Mouse (Mus musculus) heart, postnatal 10 days (tissue): ENCODE measurements around the gene Def6. TPM values are rescaled to one million over a fixed set of nuclear protein-coding genes. Genes with fewer than 3 reads are reported as not detected.

ENCODE experiments used
- DNase-seq, 2 experiments: peaks; one replicate each; pipeline ENCODE4 v3.0.0; 2021
- intact Hi-C: fragments of 180-260 bp; cut with DNase I; formaldehyde crosslinking; loops from one replicate; pipeline ENCODE4 v1.15.1; 2025
- total RNA-seq, 2 experiments: library from RNA; stranded (reverse); gene quantifications; 2 replicates each; pipeline ENCODE4 v1.2.3; 2021

The Def6 gene
- 1 to 10 TPM; 3.4 to 4.0 TPM for total RNA-seq

GRCm38 (mm10) chr17:28207591-28208313 is at the start of gene Def6:
Gene Def6 (plus strand): TSS chr17:28207778.
- intact Hi-C loops = loop anchor here (2.0 to 5.0 kb wide), 2 partner anchors 17 to 165 kb away; no protein-coding TSS in a partner anchor

GRCm38 (mm10) chr17:28160361-28160760 is 47.2 kb upstream of the Def6 start:
- DNase-seq = no peak
- intact Hi-C loops = no loop called here

More at GRCm38 (mm10) chr17:28207591-28208313, at the start of gene Def6:
- DNase-seq = peak; percentile 84 to 88

DNA sequence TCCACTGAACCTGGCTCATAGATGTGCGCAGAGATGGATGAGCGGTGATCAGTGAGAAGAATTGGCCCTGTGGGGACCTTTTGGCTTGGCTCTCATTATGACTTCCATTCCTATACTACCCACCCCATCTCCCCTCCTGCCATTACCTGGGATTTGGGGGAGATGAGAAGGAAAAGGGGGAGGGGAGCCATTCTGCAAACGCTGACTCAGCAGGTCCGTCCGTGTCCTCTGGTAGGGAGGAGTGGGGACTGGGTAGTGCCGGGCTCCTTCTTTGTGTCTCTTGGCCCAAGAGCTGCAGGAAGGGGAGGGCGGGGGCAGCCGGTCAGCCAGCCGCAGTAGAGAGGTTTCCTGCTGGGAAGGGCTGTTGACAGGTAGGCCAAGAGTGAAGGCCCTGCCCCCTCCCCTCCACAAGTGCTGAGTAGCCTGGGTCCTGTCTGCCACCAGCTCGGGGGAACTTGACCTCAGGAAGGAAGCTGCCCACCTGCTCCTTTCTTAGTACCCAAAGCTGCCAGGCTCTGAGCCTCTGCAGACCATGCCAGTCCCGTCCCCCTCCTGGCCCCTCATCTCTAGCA is 46.2 kb upstream of the Def6 start:
- no peak for DNase-seq
- intact Hi-C loops = no loop called here

DNA sequence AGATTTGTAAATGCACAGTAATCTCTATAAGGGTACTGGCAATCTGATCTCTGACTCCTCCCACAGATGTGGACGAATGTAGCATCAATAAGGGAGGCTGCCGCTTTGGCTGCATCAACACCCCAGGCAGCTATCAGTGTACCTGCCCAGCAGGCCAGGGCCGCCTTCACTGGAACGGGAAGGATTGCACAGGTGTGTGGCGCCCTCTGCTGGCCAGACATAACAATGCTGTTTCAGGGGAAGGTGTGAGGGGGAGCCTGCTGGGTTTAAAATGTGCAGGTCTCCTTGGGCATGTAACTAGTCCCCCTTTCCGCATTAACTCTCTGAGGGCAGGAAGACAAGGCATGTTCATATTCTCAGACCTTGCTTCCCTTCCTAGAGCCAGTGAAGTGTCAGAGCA is 43.9 kb upstream of the Def6 start:
- intact Hi-C loops = loop anchor here (1.0 to 2.0 kb wide), 2 partner anchors 78 to 173 kb away; no protein-coding TSS in a partner anchor
- peak; percentile 77 to 88 for DNase-seq

- no peak for DNase-seq
- intact Hi-C loops = loop anchor here (5.0 kb wide), 1 partner anchor 263 kb away; the partner anchor contains the start of genes Anks1 and Taf11
Measured at GRCm38 (mm10) chr17:28170460-28171305, 36.9 kb upstream of the Def6 start.

DNA sequence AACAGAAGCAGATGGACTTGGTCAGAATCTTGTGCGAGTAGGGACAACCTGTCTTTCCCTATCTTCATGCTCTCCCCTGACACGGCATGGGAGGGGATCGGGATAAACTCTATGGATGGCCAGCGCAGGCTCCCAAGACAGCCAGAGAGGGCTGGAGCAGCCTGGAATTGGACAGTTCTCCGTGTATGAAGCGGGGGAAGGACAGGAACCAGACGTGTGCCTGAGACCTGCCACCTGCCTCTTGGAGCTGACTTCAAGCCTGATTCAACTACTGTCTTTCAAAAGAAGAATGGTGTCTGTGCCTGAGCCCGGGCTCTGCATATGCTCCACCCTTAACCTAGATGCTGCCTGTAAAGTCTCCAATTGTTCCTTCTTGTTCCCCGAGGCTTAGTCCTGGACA is 34.9 kb upstream of the Def6 start:
- intact Hi-C loops = loop anchor here (5.0 kb wide), 1 partner anchor 265 kb away; the partner anchor contains the start of genes Anks1 and Taf11
- no peak for DNase-seq

DNA sequence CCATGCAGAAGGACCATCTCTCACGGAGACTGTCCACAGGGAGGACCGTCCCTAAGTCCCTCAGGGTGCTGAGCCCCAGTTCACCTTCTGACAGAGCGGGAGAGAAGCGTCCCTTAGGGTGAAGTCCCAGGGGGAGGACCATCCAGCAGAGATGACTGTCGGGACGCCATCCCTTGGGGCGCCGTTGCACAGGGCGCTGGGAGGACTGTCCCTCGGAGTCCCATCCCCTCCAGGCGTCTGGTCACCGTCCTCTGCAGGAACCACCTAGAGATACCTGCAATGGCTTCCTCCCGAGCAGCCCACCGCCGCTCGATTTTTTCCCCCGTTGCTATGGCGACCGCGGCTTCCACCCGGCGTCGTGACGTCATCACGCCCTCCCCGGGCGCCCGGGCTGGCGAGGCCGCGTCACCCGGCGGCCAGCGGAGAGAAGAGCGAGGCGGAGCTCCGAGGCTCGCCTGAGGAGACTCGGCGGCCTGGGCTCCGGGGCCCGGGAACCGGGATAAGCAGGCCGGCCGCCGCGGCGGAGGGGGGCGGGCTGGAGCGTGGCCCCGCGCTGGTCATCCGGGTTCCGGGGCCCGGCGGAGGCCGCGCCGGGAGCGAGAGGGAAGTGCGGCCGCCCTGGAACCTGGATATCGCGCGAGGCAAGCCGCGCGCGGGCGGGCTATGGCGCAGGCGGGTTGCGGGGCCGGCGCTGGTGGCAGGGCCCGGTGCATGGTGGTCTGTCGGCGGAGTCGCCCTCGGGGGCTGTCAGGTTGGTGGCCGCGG is 30.6 kb upstream of the Def6 start, which contains the start of gene Zfp523:
Gene Zfp523, plus strand, starts transcription at position 355 of the 765 bp plus-strand sequence.
- intact Hi-C loops = no loop called here
- DNase-seq = peak; percentile 90 to 94

DNA sequence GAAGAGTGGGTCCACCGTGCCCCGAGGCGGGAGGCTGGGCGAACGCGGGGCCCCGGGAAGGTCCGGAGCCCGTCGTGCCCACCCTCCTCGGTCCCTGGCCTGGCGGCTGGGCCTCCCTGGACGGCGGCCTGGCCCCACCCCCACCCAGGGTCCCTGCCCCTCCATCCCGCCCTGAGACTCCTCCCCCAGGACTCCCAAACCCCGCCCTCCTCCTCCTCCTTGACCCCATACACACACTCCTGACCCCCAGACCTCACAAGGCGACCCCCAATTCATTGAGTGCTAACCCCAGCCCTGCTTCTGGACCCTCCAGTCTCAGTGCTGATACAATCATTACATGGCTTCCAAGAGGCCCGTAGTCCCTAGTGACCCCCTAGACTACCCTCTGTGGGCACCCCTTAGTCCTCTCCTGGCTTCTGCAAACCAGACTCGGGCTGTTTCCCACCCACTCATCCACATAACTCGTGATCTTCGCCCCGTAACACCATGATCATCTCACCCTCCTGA is 30.0 kb upstream of the Def6 start:
- intact Hi-C loops = no loop called here
- DNase-seq = no peak

GRCm38 (mm10) chr17:28180331-28180730 is 27.2 kb upstream of the Def6 start:
- peak; percentile 68 to 72 for DNase-seq
- intact Hi-C loops = no loop called here

- intact Hi-C loops = no loop called here
- DNase-seq = no peak
Measured at GRCm38 (mm10) chr17:28180783-28181544, 26.6 kb upstream of the Def6 start.

DNA sequence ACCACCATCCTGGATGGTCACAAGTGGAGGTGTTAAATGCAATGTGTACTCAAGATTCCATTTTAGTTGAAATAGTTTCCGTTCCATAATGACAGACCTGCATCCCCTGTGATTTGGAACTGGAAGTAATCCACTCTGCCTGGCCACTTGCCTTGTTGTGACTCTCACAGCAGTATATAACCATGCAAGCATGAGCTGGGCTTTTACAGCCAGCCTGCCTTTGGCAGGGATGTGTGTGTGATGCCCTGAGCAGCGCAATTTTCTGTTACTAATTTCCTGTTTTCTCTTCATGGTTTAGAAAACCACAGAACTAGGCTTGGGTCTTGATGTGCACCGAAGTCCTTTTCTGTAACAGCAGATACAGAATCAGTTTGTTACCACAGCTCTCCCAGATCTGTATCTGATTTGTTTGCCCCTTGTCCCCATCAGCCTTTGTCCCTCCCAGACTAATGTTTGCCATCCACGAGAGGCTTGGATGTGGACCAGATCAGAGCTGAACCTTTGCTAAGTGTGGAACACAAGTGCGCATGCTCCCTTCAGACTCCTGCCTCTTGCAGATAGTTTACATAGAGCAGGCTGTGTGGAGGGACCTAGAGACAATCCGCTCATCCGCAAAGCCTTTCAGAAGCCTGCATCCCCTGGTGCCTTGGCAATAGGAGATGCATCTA is 22.5 kb upstream of the Def6 start:
- no peak for DNase-seq
- intact Hi-C loops = no loop called here

DNA sequence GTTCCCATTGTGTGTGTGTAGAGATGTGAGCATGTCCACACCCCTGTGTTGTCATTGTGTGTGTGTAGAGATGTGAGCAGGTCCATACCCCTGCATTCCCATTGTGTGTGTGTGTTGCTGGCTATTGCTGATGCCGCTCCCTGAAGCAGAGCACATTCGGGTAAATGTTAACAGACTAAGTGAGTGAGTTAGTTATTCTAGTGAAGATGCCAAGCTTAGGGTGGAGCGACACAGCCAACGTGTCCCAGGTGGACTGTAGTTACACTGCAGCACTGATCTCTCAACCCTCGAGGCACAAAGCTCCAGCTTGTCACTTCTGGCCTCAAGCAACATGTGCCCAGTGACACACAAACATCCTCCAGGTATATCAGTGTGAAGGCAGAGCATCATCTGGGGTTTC is 19.3 kb upstream of the Def6 start:
- intact Hi-C loops = no loop called here
- no peak for DNase-seq

DNA sequence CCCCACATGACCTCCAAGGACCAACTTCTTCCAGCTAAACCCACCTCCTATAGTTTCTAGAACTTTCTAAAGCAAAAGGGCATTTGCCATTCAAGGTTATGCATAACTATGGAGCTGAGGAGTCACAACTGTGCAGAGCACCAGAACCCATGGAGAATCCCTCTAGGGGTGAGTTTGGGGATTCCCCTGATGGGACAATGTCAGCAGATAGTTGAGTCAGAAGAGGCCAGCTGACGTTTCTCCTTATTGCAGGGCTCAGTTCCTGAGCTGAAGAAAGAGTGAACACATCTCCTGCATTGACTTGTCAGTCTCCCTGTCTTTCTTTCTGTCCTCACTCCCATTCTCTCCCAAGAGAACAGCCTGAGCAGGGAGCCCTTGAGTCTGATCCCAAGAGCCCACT is 14.8 kb upstream of the Def6 start:
- intact Hi-C loops = no loop called here
- DNase-seq = no peak

DNA sequence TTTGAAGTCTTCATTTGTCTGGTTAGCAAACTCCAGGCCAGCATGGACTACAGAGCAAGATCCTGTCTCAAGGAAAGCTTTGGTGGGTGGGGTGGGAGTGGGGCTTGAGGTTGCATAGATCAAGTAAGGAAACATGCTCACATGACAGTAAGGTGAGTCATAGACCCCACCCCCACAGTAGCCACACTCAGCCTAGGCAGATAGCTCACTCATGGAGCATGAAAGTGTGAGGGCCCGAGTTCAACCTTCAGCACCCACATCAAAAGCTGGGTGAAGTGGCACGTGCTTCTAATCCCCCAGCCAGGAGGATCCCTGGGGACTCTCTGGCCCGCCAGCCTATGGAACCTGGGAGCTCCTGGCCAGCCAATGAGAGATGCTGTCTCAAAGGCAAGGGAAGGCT is 14.0 kb upstream of the Def6 start:
- no peak for DNase-seq
- intact Hi-C loops = no loop called here

DNA sequence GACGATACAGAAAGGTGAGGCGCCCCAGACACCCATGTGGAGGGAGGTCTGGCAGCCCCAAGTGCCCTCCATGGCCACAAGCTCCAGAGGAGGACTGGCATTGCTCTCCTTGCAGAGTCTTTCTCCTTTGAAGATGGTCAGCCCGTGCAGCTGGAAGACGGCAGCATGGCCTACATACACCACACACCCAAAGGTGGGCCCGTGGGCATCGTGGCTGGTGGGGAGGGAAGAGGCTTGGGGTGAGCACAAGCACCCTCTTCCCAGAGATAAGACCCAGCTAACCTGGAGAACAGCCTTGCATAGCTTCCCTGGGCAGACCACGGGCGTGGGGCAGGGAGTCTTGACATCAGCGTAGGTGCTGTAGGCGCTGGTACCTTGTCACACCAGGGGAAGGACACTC is 12.5 kb upstream of the Def6 start:
- no peak for DNase-seq
- intact Hi-C loops = no loop called here

DNA sequence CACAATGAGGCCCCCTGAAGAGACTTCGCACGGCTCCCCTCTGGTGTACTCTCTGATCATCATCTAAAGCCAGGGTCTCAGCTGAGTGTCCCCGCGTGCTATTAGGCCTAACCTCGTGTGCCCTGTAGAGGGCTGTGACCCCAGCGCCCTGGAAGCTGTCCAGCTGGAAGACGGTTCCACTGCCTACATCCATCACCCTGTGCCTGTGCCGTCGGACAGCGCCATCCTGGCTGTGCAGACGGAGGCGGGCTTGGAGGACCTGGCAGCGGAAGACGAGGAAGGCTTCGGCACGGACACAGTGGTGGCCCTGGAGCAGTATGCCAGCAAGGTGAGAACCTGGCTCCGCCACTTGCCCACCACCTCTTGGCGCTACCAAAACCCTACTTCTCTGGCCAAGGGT is 9.9 kb upstream of the Def6 start:
- DNase-seq = no peak

GRCm38 (mm10) chr17:28201982-28202381 is 5.6 kb upstream of the Def6 start:
- DNase-seq = no peak
- intact Hi-C loops = no loop called here

More for the DNA sequence above, 9.9 kb upstream of the Def6 start:
- intact Hi-C loops = no loop called here

DNA sequence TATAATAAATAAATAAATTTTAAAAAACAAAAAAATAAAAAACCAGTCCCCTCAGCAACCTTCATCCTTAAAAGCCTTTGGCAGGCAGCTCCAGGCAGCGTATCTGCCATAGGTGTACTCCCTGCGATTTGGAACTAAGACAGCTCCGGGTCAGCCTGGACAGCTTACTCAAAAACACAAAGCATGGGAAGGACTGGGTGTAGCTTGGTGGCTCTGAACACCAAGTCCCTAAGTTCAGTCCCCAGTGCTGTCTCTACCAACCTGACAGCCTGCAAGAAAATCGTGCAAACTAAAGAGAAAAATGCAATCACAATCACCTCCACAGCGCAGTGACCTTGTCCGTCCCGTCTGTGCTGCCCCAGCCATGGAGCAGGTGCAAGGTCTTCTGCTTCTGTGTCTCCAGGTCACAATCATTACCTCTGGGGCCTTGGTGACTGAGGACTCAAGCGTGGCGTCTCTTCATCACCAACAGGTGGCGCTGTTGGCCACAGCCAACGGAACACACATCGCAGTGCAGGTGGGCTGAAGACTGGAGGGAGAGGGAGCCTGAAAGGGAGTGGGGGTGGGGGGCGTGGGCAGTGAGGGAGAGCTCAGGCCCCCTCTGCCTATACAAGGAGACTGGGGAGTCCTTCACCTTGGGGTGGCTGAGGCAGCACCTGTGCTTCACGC is 3.4 kb upstream of the Def6 start:
- intact Hi-C loops = no loop called here
- peak; percentile 45 to 63 for DNase-seq
